Mouse (Mus musculus): ENCODE data around the gene Zbtb39. TPM values are rescaled to one million over a fixed set of nuclear protein-coding genes. Genes with fewer than 3 reads are reported as not detected.
"Not testable (repeated sequence)": the region's sequence is repeated elsewhere in the genome, so short reads cannot be mapped to it uniquely, and the experiment has no call there.

Gene Zbtb39
- total and polyA plus RNA-seq, 2 experiments from 2014 or later: 3.1 to 13.6 TPM

GRCm38 (mm10) chr10:127755770-127756468, 16.6 kb downstream of the Zbtb39 start:
- Histone ChIP-seq H3K4me1 (ENCODE audit: insufficient read depth, low read length) (no peaks in the 10 kb centered on the region), H3K27me3 (ENCODE audit: insufficient read depth, low read length) (no peaks in the 10 kb centered on the region), H3K27ac (ENCODE audit: low read depth, low read length) (no peak overlapping the region), H3K4me3 (ENCODE audit: low read depth, low read length) (no peak overlapping the region), H3K9me3 (ENCODE audit: low read length) (no peaks in the 10 kb centered on the region), H3K36me3 (ENCODE audit: insufficient read depth, low read length) (no peaks in the 10 kb centered on the region), H3K9ac (replicated peaks; ENCODE audit: low read length, poor library complexity, severe bottlenecking) (no peak overlapping the region), H3K4me2 (ENCODE audit: low read depth, low read length, poor library complexity, severe bottlenecking) (no peak overlapping the region)
- ATAC-seq (ENCODE audit: low FRiP score): no peak
- 50% methylated on average over 18 of the region's 18 CpGs for WGBS
- DNase-seq (ENCODE audit: low spot score): no peak
- TF ChIP-seq CTCF (IDR thresholded peaks at IDR 0.05): no peak

GRCm38 (mm10) chr10:127759181-127760110, 20.1 kb downstream of the Zbtb39 start, which contains the start of the genes Rdh1 and Rdh16f1:
TSS of gene Rdh1 (plus strand) at chr10:127759721.
TSS of gene Rdh16f1 (plus strand) at chr10:127759787.
- H3K4me2 ChIP-seq (ENCODE audit: low read depth, low read length, poor library complexity, severe bottlenecking): no peak within 1 kb of the TSS
- WGBS: 78% methylated on average over 8 of the region's 9 CpGs
- ATAC-seq (ENCODE audit: low FRiP score) (no peak), DNase-seq (ENCODE audit: low spot score) (no peak)
- H3K27ac ChIP-seq (ENCODE audit: low read depth, low read length): no peak within 1 kb of the TSS
- no peaks in the 10 kb centered on the region for H3K27me3 ChIP-seq (ENCODE audit: insufficient read depth, low read length)
- H3K36me3 ChIP-seq (ENCODE audit: insufficient read depth, low read length): no peaks in the 10 kb centered on the region
- no peak within 1 kb of the TSS for H3K4me3 ChIP-seq (ENCODE audit: low read depth, low read length)
- H3K4me1 ChIP-seq (ENCODE audit: insufficient read depth, low read length): no peaks in the 10 kb centered on the region
- H3K9ac ChIP-seq (replicated peaks; ENCODE audit: low read length, poor library complexity, severe bottlenecking): no peak within 1 kb of the TSS
- TF ChIP-seq CTCF (IDR thresholded peaks at IDR 0.05): no peak
- H3K9me3 ChIP-seq (ENCODE audit: low read length): no peaks in the 10 kb centered on the region

- H3K4me3 ChIP-seq (ENCODE audit: low read depth, low read length); H3K9me3 ChIP-seq (ENCODE audit: low read length); ATAC-seq (ENCODE audit: low FRiP score); H3K4me1 ChIP-seq (ENCODE audit: insufficient read depth, low read length); H3K27me3 ChIP-seq (ENCODE audit: insufficient read depth, low read length); H3K4me2 ChIP-seq (ENCODE audit: low read depth, low read length, poor library complexity, severe bottlenecking); H3K36me3 ChIP-seq (ENCODE audit: insufficient read depth, low read length); H3K27ac ChIP-seq (ENCODE audit: low read depth, low read length); DNase-seq (ENCODE audit: low spot score); H3K9ac ChIP-seq (replicated peaks; ENCODE audit: low read length, poor library complexity, severe bottlenecking): not testable (repeated sequence)
- 92% methylated on average over 10 of the region's 10 CpGs for WGBS
Observed at GRCm38 (mm10) chr10:127762926-127763325, 23.6 kb downstream of the Zbtb39 start.

- Histone ChIP-seq H3K36me3 (ENCODE audit: insufficient read depth, low read length) (no peaks in the 10 kb centered on the region), H3K4me3 (ENCODE audit: low read depth, low read length) (no peak overlapping the region), H3K9ac (replicated peaks; ENCODE audit: low read length, poor library complexity, severe bottlenecking) (no peak overlapping the region), H3K9me3 (ENCODE audit: low read length) (no peaks in the 10 kb centered on the region), H3K4me1 (ENCODE audit: insufficient read depth, low read length) (no peaks in the 10 kb centered on the region), H3K4me2 (ENCODE audit: low read depth, low read length, poor library complexity, severe bottlenecking) (no peak overlapping the region), H3K27ac (ENCODE audit: low read depth, low read length) (no peak overlapping the region), H3K27me3 (ENCODE audit: insufficient read depth, low read length) (no peaks in the 10 kb centered on the region)
- 68% methylated on average over 12 of the region's 12 CpGs for WGBS
- no peak for TF ChIP-seq CTCF (IDR thresholded peaks at IDR 0.05)
- DNase-seq (ENCODE audit: low spot score) (no peak), ATAC-seq (ENCODE audit: low FRiP score) (no peak)
Observed at GRCm38 (mm10) chr10:127763914-127764680, 24.8 kb downstream of the Zbtb39 start.

- 100% methylated on average over 1 of the region's 1 CpGs for WGBS
- ATAC-seq (ENCODE audit: low FRiP score) (no peak), DNase-seq (ENCODE audit: low spot score) (no peak)
- Histone ChIP-seq H3K27me3 (ENCODE audit: insufficient read depth, low read length) (no peaks in the 10 kb centered on the region), H3K27ac (ENCODE audit: low read depth, low read length) (no peak overlapping the region), H3K4me1 (ENCODE audit: insufficient read depth, low read length) (no peaks in the 10 kb centered on the region), H3K9ac (replicated peaks; ENCODE audit: low read length, poor library complexity, severe bottlenecking) (no peak overlapping the region), H3K36me3 (ENCODE audit: insufficient read depth, low read length) (no peaks in the 10 kb centered on the region), H3K4me2 (ENCODE audit: low read depth, low read length, poor library complexity, severe bottlenecking) (no peak overlapping the region), H3K9me3 (ENCODE audit: low read length) (no peaks in the 10 kb centered on the region), H3K4me3 (ENCODE audit: low read depth, low read length) (no peak overlapping the region)
- no peak for TF ChIP-seq CTCF (IDR thresholded peaks at IDR 0.05)
Observed at GRCm38 (mm10) chr10:127766564-127766963, 27.2 kb downstream of the Zbtb39 start.
